Mouse (Mus musculus) brain, embryonic 18.5 days (tissue): ENCODE results near the gene Paics.
A peak's percentile ranks its signal among the peaks of the same experiment; 100 is the strongest.

Source experiments
- DNase-seq: peaks from one replicate; pipeline ENCODE4 v3.0.0-alpha.2; 2012; ENCODE audit warnings: low read depth, low spot score

Paics gene

DNA sequence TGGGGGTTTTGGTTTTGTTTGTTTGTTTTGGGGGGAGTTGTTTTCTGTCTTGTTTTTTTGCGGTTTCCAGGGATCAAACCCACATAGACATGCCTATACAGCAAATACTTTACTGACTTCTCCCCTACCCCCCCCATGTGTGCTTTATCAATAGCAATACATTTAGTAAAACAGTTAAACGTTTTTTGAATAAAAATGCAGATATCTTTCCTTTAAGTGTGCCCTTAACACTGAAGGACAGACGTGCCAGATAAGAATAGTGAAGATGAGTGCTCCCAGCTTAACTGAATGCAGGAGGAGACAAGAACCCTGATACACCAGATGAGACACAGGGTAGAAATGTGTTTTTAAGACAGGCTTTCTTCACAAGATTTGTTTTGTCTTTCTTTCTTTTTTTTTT is 60.0 kb downstream of the Paics start:
- no peak for DNase-seq

DNA sequence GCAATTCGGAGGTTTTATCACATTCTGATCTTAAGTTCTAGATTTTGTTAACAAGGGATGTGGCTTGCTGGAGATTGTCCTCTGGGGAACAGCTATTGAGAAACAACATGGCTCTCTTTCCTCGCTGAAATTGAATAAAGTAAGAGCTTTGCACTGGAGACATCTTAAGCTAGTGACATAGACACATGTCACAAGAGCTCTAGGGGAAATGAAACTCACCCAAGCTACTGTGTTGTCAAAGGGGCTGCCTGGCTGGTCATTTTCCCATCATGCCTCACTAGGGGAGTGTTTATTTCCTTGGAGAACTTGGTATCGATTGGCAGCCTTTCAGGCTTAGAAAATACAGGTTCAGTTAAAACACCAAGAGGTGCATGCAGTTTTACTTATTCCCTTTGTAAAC is 62.1 kb downstream of the Paics start:
- no peak for DNase-seq

DNA sequence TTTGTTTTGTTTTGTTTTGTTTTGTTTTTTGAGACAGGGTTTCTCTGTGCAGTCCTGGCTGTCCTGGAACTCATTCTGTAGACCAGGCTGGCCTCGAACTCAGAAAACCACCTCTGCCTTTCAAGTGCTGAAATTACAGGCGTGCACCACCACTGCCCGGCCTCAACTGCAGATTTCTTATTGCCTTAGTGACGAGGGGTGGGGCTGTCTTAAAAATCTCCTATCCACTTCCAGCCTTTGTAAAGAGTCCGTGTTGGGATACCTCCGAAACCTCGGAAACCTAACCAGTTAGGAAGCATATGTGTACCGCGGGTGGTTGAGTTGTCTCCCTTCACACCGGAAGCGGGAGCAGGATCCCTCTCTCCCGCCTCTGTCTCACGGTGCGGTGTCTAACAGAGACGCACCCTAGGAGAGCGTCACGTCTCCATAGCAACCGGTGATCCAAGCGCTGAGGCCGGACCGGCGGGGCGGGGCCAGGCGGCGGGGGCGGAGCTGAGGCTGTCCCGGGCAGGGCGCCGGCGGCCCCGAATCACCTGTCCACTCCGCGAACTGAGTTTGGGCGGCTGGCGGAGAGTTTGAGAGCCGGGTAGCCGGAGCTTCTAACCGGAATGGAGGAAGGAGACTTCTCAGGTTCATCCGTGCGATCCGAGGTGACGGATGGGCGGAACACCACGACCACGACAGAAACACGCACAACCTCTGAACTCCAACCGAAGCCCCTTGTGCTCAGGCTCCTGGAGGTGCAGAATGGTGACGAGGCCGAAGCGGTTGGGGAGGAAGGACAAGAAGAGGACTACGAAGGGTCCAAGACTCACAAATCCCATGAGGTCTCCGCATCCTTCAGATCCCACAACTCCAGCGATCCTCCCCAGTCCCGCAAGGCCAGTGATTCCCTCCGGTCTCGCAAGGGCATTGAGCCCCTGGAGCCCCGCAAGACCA is 64.7 kb downstream of the Paics start, which contains the start of gene Thegl:
Thegl (plus strand) TSS at position 480 of the 939 bp plus-strand sequence.
- peak; percentile 37 for DNase-seq
